Mouse (Mus musculus): ENCODE results near the gene Zfp986. TPM values are rescaled to one million over a fixed set of nuclear protein-coding genes. Genes with fewer than 3 reads are reported as not detected.
"Not testable (repeated sequence)": the region's sequence is repeated elsewhere in the genome, so short reads cannot be mapped to it uniquely, and the experiment has no call there.

Gene Zfp986
- total RNA-seq (2012; rRNA removed) (not detected in 2 replicates), total RNA-seq (2014; rRNA removed) (not detected in 2 replicates), polyA plus RNA-seq (2012; ENCODE audit: insufficient read length, low read depth) (not detected in 2 replicates)

- H3K27me3 ChIP-seq (replicated peaks); dilution Hi-C loops (cut with MboI; ENCODE audit: extremely low pct_ligation_motif_present, extremely low pct_unique_long_range_greater_than_20kb, low sequenced_read_pairs); H3K36me3 ChIP-seq (replicated peaks in 1 of 2; ENCODE audit: control insufficient read depth in 1 of 2, insufficient read depth in 1 of 2, low read length in 1 of 2); H3K9me3 ChIP-seq (replicated peaks; ENCODE audit: low read length); H3K79me2 ChIP-seq (replicated peaks; ENCODE audit: control insufficient read depth, extremely low read depth, insufficient read depth, poor library complexity, severe bottlenecking); DNase-seq (ENCODE audit: extremely low read depth); H3K4me1 ChIP-seq (ENCODE audit: control insufficient read depth in 1 of 2, insufficient read depth in 2 of 2); H3K4me3 ChIP-seq (replicated peaks in 1 of 3; ENCODE audit: low read depth in 2 of 3, low read length in 2 of 3, poor library complexity in 1 of 3); H3K4me2 ChIP-seq (ENCODE audit: insufficient read depth, low read depth, poor library complexity, severe bottlenecking); H3K27ac ChIP-seq (ENCODE audit: insufficient read depth, low read depth); in situ Hi-C loops (cut with MboI; ENCODE audit: low pct_ligation_motif_present, low pct_unique_long_range_greater_than_20kb, low sequenced_read_pairs); H3K9ac ChIP-seq (ENCODE audit: insufficient read depth, low read depth): not testable (repeated sequence)
Observed at GRCm38 (mm10) chr4:145868494-145868893, at the start of gene Zfp986. Gene Zfp986, plus strand, starts transcription at chr4:145868794.

DNA sequence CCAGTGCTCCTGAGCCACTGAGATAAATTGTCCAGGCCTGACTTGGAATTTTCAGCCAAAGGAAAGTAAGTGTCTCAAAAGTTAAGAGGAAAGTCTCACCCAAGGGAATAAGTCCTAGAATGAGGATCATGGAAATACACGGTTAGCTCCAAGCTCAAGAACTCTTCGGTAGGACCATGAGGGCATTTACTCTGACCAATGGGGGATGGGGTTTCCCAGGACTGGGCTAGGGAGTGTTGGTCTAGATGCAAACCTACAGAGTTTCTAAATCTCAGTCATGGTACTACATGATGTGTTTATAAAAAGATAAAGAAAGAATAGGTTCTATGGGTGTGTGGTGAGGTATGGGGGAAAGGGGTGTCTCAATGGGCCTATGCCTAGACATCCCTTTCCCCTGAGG is 48.6 kb upstream of the Zfp986 start:
- H3K4me2 ChIP-seq (ENCODE audit: insufficient read depth, low read depth, poor library complexity, severe bottlenecking); DNase-seq (ENCODE audit: extremely low read depth); H3K27me3 ChIP-seq (replicated peaks); H3K79me2 ChIP-seq (replicated peaks; ENCODE audit: control insufficient read depth, extremely low read depth, insufficient read depth, poor library complexity, severe bottlenecking); dilution Hi-C loops (cut with MboI; ENCODE audit: extremely low pct_ligation_motif_present, extremely low pct_unique_long_range_greater_than_20kb, low sequenced_read_pairs); H3K36me3 ChIP-seq (replicated peaks in 1 of 2; ENCODE audit: control insufficient read depth in 1 of 2, insufficient read depth in 1 of 2, low read length in 1 of 2); H3K27ac ChIP-seq (ENCODE audit: insufficient read depth, low read depth); in situ Hi-C loops (cut with MboI; ENCODE audit: low pct_ligation_motif_present, low pct_unique_long_range_greater_than_20kb, low sequenced_read_pairs); H3K9ac ChIP-seq (ENCODE audit: insufficient read depth, low read depth); H3K4me1 ChIP-seq (ENCODE audit: control insufficient read depth in 1 of 2, insufficient read depth in 2 of 2); H3K9me3 ChIP-seq (replicated peaks; ENCODE audit: low read length); H3K4me3 ChIP-seq (replicated peaks in 1 of 3; ENCODE audit: low read depth in 2 of 3, low read length in 2 of 3, poor library complexity in 1 of 3): not testable (repeated sequence)

DNA sequence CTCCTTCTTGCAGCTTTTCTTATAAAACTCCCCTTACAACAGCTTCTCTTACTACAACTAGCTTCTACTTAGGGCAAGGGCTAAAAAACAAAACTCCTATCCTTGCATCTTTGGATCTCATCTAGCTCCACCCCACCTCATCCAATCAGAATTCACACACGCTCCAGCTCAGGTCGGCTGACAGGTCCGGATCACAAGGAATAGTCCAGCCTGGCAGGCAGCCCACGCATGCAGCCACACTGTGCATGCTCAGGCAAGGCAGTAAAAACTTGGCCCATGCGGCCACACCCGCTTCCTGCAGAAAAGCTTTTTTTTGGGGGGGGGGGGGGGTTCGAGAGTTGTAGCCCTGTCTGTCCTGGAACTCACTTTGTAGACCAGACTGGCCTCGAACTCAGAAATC is 43.0 kb upstream of the Zfp986 start:
- H3K27me3 ChIP-seq (replicated peaks); H3K4me2 ChIP-seq (ENCODE audit: insufficient read depth, low read depth, poor library complexity, severe bottlenecking); H3K9ac ChIP-seq (ENCODE audit: insufficient read depth, low read depth); in situ Hi-C loops (cut with MboI; ENCODE audit: low pct_ligation_motif_present, low pct_unique_long_range_greater_than_20kb, low sequenced_read_pairs); H3K27ac ChIP-seq (ENCODE audit: insufficient read depth, low read depth); DNase-seq (ENCODE audit: extremely low read depth); H3K4me3 ChIP-seq (replicated peaks in 1 of 3; ENCODE audit: low read depth in 2 of 3, low read length in 2 of 3, poor library complexity in 1 of 3); H3K9me3 ChIP-seq (replicated peaks; ENCODE audit: low read length); H3K4me1 ChIP-seq (ENCODE audit: control insufficient read depth in 1 of 2, insufficient read depth in 2 of 2); H3K79me2 ChIP-seq (replicated peaks; ENCODE audit: control insufficient read depth, extremely low read depth, insufficient read depth, poor library complexity, severe bottlenecking); H3K36me3 ChIP-seq (replicated peaks in 1 of 2; ENCODE audit: control insufficient read depth in 1 of 2, insufficient read depth in 1 of 2, low read length in 1 of 2); dilution Hi-C loops (cut with MboI; ENCODE audit: extremely low pct_ligation_motif_present, extremely low pct_unique_long_range_greater_than_20kb, low sequenced_read_pairs): not testable (repeated sequence)

DNA sequence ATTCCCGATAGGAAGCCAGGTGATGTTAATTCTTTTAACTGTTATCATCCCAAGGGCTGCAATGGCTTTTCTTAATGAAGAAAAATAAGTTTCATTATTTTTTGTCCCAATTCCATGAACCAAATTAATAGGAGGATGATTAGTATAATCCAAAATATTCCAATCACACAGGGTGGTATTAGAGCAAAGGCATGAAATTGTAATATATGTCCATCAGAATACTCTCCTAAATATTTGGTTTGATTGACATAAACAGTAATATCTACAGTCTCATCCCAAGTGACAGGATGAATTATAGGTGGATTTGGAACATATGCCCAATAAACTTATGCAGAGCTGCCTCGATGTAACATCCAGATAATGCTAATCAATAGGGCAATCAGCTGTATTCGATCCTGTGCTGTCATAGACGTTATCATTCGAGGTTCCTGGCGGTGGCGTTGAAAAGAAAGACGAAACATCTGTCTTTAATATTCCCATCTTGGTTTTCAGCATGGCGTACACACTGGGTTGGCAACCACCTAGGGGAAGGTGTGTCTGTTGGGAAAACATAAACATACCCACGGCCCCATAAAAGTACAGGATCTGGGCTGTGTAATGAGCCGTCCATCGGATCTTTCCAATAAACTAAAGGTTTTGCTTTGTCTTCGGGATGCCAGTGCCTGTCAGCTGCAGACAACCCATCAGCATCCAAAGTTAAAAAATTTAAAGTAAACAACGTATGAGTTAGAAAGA is 37.1 kb upstream of the Zfp986 start:
- H3K9me3 ChIP-seq (replicated peaks; ENCODE audit: low read length); H3K9ac ChIP-seq (ENCODE audit: insufficient read depth, low read depth); H3K4me3 ChIP-seq (replicated peaks in 1 of 3; ENCODE audit: low read depth in 2 of 3, low read length in 2 of 3, poor library complexity in 1 of 3); H3K79me2 ChIP-seq (replicated peaks; ENCODE audit: control insufficient read depth, extremely low read depth, insufficient read depth, poor library complexity, severe bottlenecking); DNase-seq (ENCODE audit: extremely low read depth); H3K4me1 ChIP-seq (ENCODE audit: control insufficient read depth in 1 of 2, insufficient read depth in 2 of 2); H3K4me2 ChIP-seq (ENCODE audit: insufficient read depth, low read depth, poor library complexity, severe bottlenecking); H3K27ac ChIP-seq (ENCODE audit: insufficient read depth, low read depth); dilution Hi-C loops (cut with MboI; ENCODE audit: extremely low pct_ligation_motif_present, extremely low pct_unique_long_range_greater_than_20kb, low sequenced_read_pairs); H3K27me3 ChIP-seq (replicated peaks); in situ Hi-C loops (cut with MboI; ENCODE audit: low pct_ligation_motif_present, low pct_unique_long_range_greater_than_20kb, low sequenced_read_pairs); H3K36me3 ChIP-seq (replicated peaks in 1 of 2; ENCODE audit: control insufficient read depth in 1 of 2, insufficient read depth in 1 of 2, low read length in 1 of 2): not testable (repeated sequence)

- H3K27me3 ChIP-seq (replicated peaks); in situ Hi-C loops (cut with MboI; ENCODE audit: low pct_ligation_motif_present, low pct_unique_long_range_greater_than_20kb, low sequenced_read_pairs); H3K79me2 ChIP-seq (replicated peaks; ENCODE audit: control insufficient read depth, extremely low read depth, insufficient read depth, poor library complexity, severe bottlenecking); H3K4me1 ChIP-seq (ENCODE audit: control insufficient read depth in 1 of 2, insufficient read depth in 2 of 2); H3K9ac ChIP-seq (ENCODE audit: insufficient read depth, low read depth); H3K9me3 ChIP-seq (replicated peaks; ENCODE audit: low read length); H3K27ac ChIP-seq (ENCODE audit: insufficient read depth, low read depth); H3K4me3 ChIP-seq (replicated peaks in 1 of 3; ENCODE audit: low read depth in 2 of 3, low read length in 2 of 3, poor library complexity in 1 of 3); H3K36me3 ChIP-seq (replicated peaks in 1 of 2; ENCODE audit: control insufficient read depth in 1 of 2, insufficient read depth in 1 of 2, low read length in 1 of 2); dilution Hi-C loops (cut with MboI; ENCODE audit: extremely low pct_ligation_motif_present, extremely low pct_unique_long_range_greater_than_20kb, low sequenced_read_pairs); DNase-seq (ENCODE audit: extremely low read depth); H3K4me2 ChIP-seq (ENCODE audit: insufficient read depth, low read depth, poor library complexity, severe bottlenecking): not testable (repeated sequence)
Observed at GRCm38 (mm10) chr4:145836300-145836862, 32.2 kb upstream of the Zfp986 start.

- H3K4me3 ChIP-seq (replicated peaks in 1 of 3; ENCODE audit: low read depth in 2 of 3, low read length in 2 of 3, poor library complexity in 1 of 3); dilution Hi-C loops (cut with MboI; ENCODE audit: extremely low pct_ligation_motif_present, extremely low pct_unique_long_range_greater_than_20kb, low sequenced_read_pairs); H3K9me3 ChIP-seq (replicated peaks; ENCODE audit: low read length); in situ Hi-C loops (cut with MboI; ENCODE audit: low pct_ligation_motif_present, low pct_unique_long_range_greater_than_20kb, low sequenced_read_pairs); H3K9ac ChIP-seq (ENCODE audit: insufficient read depth, low read depth); H3K79me2 ChIP-seq (replicated peaks; ENCODE audit: control insufficient read depth, extremely low read depth, insufficient read depth, poor library complexity, severe bottlenecking); H3K36me3 ChIP-seq (replicated peaks in 1 of 2; ENCODE audit: control insufficient read depth in 1 of 2, insufficient read depth in 1 of 2, low read length in 1 of 2); DNase-seq (ENCODE audit: extremely low read depth); H3K4me2 ChIP-seq (ENCODE audit: insufficient read depth, low read depth, poor library complexity, severe bottlenecking); H3K27ac ChIP-seq (ENCODE audit: insufficient read depth, low read depth); H3K4me1 ChIP-seq (ENCODE audit: control insufficient read depth in 1 of 2, insufficient read depth in 2 of 2); H3K27me3 ChIP-seq (replicated peaks): not testable (repeated sequence)
Observed at GRCm38 (mm10) chr4:145836863-145837440, 31.6 kb upstream of the Zfp986 start.
